Mouse (Mus musculus) c-Kit-positive CD71-positive TER-119-negative erythroid progenitor cells, embryonic 14.5 days (primary cell): Measurements from ENCODE around the gene Gm20821.
"Not testable (repeated sequence)": the region's sequence is repeated elsewhere in the genome, so short reads cannot be mapped to it uniquely, and the experiment has no call there.

Experiments used
- DNase-seq: peaks from one replicate; pipeline ENCODE4 v3.0.0-alpha.2; 2013; ENCODE audit warnings: low read depth

Gene Gm20821

DNA sequence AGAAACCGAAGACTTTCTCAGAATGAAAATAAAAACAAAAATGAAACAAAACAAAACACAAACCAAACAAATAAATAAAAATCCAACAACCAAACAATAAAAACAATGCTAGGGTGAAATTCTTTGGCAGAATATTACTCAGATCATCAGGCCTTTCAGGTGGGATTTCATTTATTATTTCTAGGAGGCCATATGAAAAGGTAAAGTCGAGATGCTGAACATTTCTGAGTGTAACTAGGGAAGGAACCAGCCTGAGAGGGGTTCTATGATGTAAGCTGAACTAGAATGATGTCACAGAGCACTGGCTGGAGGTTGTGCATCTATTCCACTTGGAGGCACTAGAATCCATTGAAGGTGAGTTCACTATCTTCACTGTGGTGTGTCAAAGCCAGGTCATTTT is at the start of gene Gm20821:
Gene Gm20821 (plus strand): TSS at position 301 of the 400 bp plus-strand sequence.
- DNase-seq: not testable (repeated sequence)
